ENCODE assay signal across 8 mouse cellular contexts in the genomic region with DNA sequence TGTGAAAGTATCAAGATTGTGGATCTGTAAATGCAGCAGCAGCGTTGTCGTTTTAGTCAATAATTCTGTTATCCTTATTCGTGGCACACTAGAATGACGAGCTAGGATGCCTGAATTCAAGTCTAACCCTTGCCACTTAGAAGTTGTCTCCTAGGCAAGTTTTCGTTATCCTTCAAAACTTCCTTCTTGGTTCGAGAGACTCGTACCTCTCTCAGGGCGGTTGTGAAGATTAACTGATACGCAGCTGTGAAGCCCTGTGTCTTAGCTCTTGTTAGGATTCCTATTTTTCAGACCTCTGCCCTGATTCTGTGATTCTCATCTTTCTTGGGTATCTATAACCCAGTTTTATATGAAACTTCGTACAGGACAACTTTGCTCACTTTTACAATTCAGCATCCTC. TPM values are rescaled to one million over a fixed set of nuclear protein-coding genes. Genes with fewer than 3 reads are reported as not detected.
DNase-seq lines count a peak whose midpoint lies in the region; ATAC-seq lines count a peak whose summit lies in the region.

No protein-coding gene starts in this region.

- H3K4me1 ChIP-seq in liver, embryonic 11.5 days (replicated peaks; ENCODE audit: control insufficient read depth, insufficient read depth, low read length), result peaks cover 21% of the 10 kb centered on the region
- peaks cover 16% of the 10 kb centered on the region for H3K4me1 ChIP-seq in embryonic facial prominence, embryonic 14.5 days (ENCODE audit: control insufficient read depth, insufficient read depth, low read length)
- H3K4me1 ChIP-seq in intestine, embryonic 15.5 days (replicated peaks), result peaks cover 18% of the 10 kb centered on the region
- H3K4me1 ChIP-seq in neural tube, embryonic 12.5 days, result peaks cover 15% of the 10 kb centered on the region; the same call in 1 of the 2 replicates

- WGBS in liver, embryonic 11.5 days, result 38% methylated on average over 10 of the region's 10 CpGs
- 53% methylated on average over 10 of the region's 10 CpGs for WGBS in embryonic facial prominence, embryonic 14.5 days
- 44% methylated on average over 10 of the region's 10 CpGs for WGBS in intestine, embryonic 15.5 days
- 69% methylated on average over 10 of the region's 10 CpGs for WGBS in neural tube, embryonic 12.5 days

- no peaks in the 10 kb centered on the region for H3K9me3 ChIP-seq in liver, embryonic 11.5 days (ENCODE audit: control insufficient read depth, low read length)
- no peaks in the 10 kb centered on the region for H3K9me3 ChIP-seq in embryonic facial prominence, embryonic 14.5 days (ENCODE audit: control insufficient read depth, low read length)
- H3K9me3 ChIP-seq in intestine, embryonic 15.5 days, result no peaks in the 10 kb centered on the region
- H3K9me3 ChIP-seq in neural tube, embryonic 12.5 days, result no peaks in the 10 kb centered on the region

- H3K27ac ChIP-seq in liver, embryonic 11.5 days (ENCODE audit: low read depth, low read length), result no peak overlapping the region
- no peak overlapping the region for H3K27ac ChIP-seq in embryonic facial prominence, embryonic 14.5 days (replicated peaks; ENCODE audit: low read depth, low read length)
- H3K27ac ChIP-seq in intestine, embryonic 15.5 days, result no peak overlapping the region
- no peak overlapping the region for H3K27ac ChIP-seq in neural tube, embryonic 12.5 days

- no peak for ATAC-seq in liver, embryonic 11.5 days (replicated peaks; ENCODE audit: low FRiP score)
- no peak for ATAC-seq in embryonic facial prominence, embryonic 14.5 days (ENCODE audit: low read depth)
- ATAC-seq in intestine, embryonic 15.5 days, result no peak
- no peak for ATAC-seq in neural tube, embryonic 12.5 days (ENCODE audit: low FRiP score, low read depth)

- H3K9ac ChIP-seq in liver, embryonic 11.5 days (ENCODE audit: low read depth, low read length), result peak overlapping the region; percentile 79
- peak overlapping the region; percentile 85 for H3K9ac ChIP-seq in embryonic facial prominence, embryonic 14.5 days (ENCODE audit: low read depth, low read length)
- peak overlapping the region; percentile 86 for H3K9ac ChIP-seq in intestine, embryonic 15.5 days
- no peak overlapping the region for H3K9ac ChIP-seq in neural tube, embryonic 12.5 days

- no peaks in the 10 kb centered on the region for H3K27me3 ChIP-seq in liver, embryonic 11.5 days (replicated peaks; ENCODE audit: control insufficient read depth, insufficient read depth, low read length)
- H3K27me3 ChIP-seq in embryonic facial prominence, embryonic 14.5 days (replicated peaks; ENCODE audit: control insufficient read depth, insufficient read depth, low read length), result no peaks in the 10 kb centered on the region
- H3K27me3 ChIP-seq in intestine, embryonic 15.5 days (replicated peaks), result no peaks in the 10 kb centered on the region
- H3K27me3 ChIP-seq in neural tube, embryonic 12.5 days (replicated peaks), result no peaks in the 10 kb centered on the region

- DNase-seq in liver, embryonic 11.5 days (ENCODE audit: low spot score), result no peak
- DNase-seq in liver, result no peak
- no peak for DNase-seq in embryonic facial prominence, embryonic 14.5 days (ENCODE audit: low spot score)
- DNase-seq in retina, postnatal 1 day, result no peak
- DNase-seq in right cerebral cortex, postnatal 14 days, result no peak
- no peak for DNase-seq in cerebellum, adult 11-12 months

- peaks cover 6% of the 10 kb centered on the region; the same call in 1 of the 2 replicates for H3K36me3 ChIP-seq in liver, embryonic 11.5 days (ENCODE audit: control insufficient read depth, insufficient read depth, low read length)
- H3K36me3 ChIP-seq in embryonic facial prominence, embryonic 14.5 days (ENCODE audit: control insufficient read depth, insufficient read depth, low read length), result peaks cover 11% of the 10 kb centered on the region; the same call in 1 of the 2 replicates
- H3K36me3 ChIP-seq in intestine, embryonic 15.5 days, result peaks cover 2% of the 10 kb centered on the region
- H3K36me3 ChIP-seq in neural tube, embryonic 12.5 days, result peaks cover 7% of the 10 kb centered on the region; the same call in 1 of the 2 replicates

- H3K4me3 ChIP-seq in liver, embryonic 11.5 days (ENCODE audit: low read depth, low read length), result peak overlapping the region; percentile 82
- H3K4me3 ChIP-seq in embryonic facial prominence, embryonic 14.5 days (ENCODE audit: low read depth, low read length), result peak overlapping the region; percentile 89
- H3K4me3 ChIP-seq in intestine, embryonic 15.5 days (replicated peaks), result peak overlapping the region; percentile 94
- no peak overlapping the region; the same call in 1 of the 2 replicates for H3K4me3 ChIP-seq in neural tube, embryonic 12.5 days

- peak overlapping the region; percentile 83 for H3K4me2 ChIP-seq in liver, embryonic 11.5 days
- H3K4me2 ChIP-seq in embryonic facial prominence, embryonic 14.5 days (ENCODE audit: low read depth, low read length), result peak overlapping the region; percentile 94
- H3K4me2 ChIP-seq in intestine, embryonic 15.5 days (replicated peaks), result peak overlapping the region; percentile 88
- H3K4me2 ChIP-seq in neural tube, embryonic 12.5 days (replicated peaks), result peak overlapping the region; percentile 93

RNA-seq across cellular contexts. Expression of gene Vti1a, which starts 0.8 kb away (rescaled TPM):
- polyA plus RNA-seq in liver, embryonic 11.5 days (2014; fragmentation: Nextera tagmentation; extraction: Ambion mirVana), result 26.4 and 30.1 TPM in 2 replicates
- 17.0 and 21.7 TPM in 2 replicates for polyA plus RNA-seq in embryonic facial prominence, embryonic 14.5 days (2014; fragmentation: Nextera tagmentation; extraction: Ambion mirVana)
- polyA plus RNA-seq in intestine, embryonic 15.5 days (2015; fragmentation: Nextera tagmentation; extraction: Ambion mirVana), result 23.5 and 24.1 TPM in 2 replicates
- polyA plus RNA-seq in neural tube, embryonic 12.5 days (2016; fragmentation: Nextera tagmentation; extraction: Ambion mirVana), result 29.4 and 30.1 TPM in 2 replicates

RNA-seq across cellular contexts. Expression of gene Zdhhc6, which starts 1.1 kb away (rescaled TPM):
- polyA plus RNA-seq in liver, embryonic 11.5 days (2014; fragmentation: Nextera tagmentation; extraction: Ambion mirVana), result 120 and 124 TPM in 2 replicates
- 73.2 and 82.9 TPM in 2 replicates for polyA plus RNA-seq in embryonic facial prominence, embryonic 14.5 days (2014; fragmentation: Nextera tagmentation; extraction: Ambion mirVana)
- 94.9 and 98.7 TPM in 2 replicates for polyA plus RNA-seq in intestine, embryonic 15.5 days (2015; fragmentation: Nextera tagmentation; extraction: Ambion mirVana)
- polyA plus RNA-seq in neural tube, embryonic 12.5 days (2016; fragmentation: Nextera tagmentation; extraction: Ambion mirVana), result 90.2 and 92.6 TPM in 2 replicates
